Mouse (Mus musculus) granulocyte monocyte progenitor cell, adult 5-6 weeks (primary cell): ENCODE results near the gene Plcb1. TPM values are rescaled to one million over a fixed set of nuclear protein-coding genes. Genes with fewer than 3 reads are reported as not detected.

ENCODE experiments used
- ATAC-seq: replicated peaks from 2 replicates; pipeline ENCODE4 v1.8.0; 2016; ENCODE audit warnings: mild to moderate bottlenecking, moderate TSS enrichment, inconsistent platforms; ENCODE audit not compliant: poor library complexity, severe bottlenecking
- total RNA-seq, 2 experiments: library from RNA; stranded (forward) in 1 of 2; stranded (reverse) in 1 of 2; fragments of 200-712, 200-1000 nt in 1 of 2; fragments of >200 nt in 1 of 2; fragmentation: Nextera tagmentation in 1 of 2; gene quantifications; 2 replicates each; pipeline ENCODE4 v1.2.3; 2014 to 2017

Plcb1 gene
- total RNA-seq, 2 experiments from 2014 or later: 7.9 to 8.2 TPM

GRCm38 (mm10) chr2:134910882-134911281, 125.0 kb downstream of the Plcb1 start:
- ATAC-seq: no peak

- ATAC-seq: no peak
These were observed 125.5 kb downstream of the Plcb1 start for GRCm38 (mm10) chr2:134911360-134911759.

- no peak for ATAC-seq
These were observed 126.7 kb downstream of the Plcb1 start for GRCm38 (mm10) chr2:134912616-134913015.

- no peak for ATAC-seq
These were observed 127.7 kb downstream of the Plcb1 start for GRCm38 (mm10) chr2:134913542-134913941.

GRCm38 (mm10) chr2:134914091-134914550, 128.3 kb downstream of the Plcb1 start:
- ATAC-seq: no peak

GRCm38 (mm10) chr2:134915035-134915434, 129.2 kb downstream of the Plcb1 start:
- no peak for ATAC-seq

- no peak for ATAC-seq
These were observed 134.9 kb downstream of the Plcb1 start for GRCm38 (mm10) chr2:134920611-134921280.

GRCm38 (mm10) chr2:134922636-134923375, 136.9 kb downstream of the Plcb1 start:
- ATAC-seq: no peak

GRCm38 (mm10) chr2:134924143-134924655, 138.3 kb downstream of the Plcb1 start:
- ATAC-seq: no peak

- no peak for ATAC-seq
These were observed 140.4 kb downstream of the Plcb1 start for GRCm38 (mm10) chr2:134926266-134926665.

GRCm38 (mm10) chr2:134927072-134927471, 141.2 kb downstream of the Plcb1 start:
- ATAC-seq: no peak

GRCm38 (mm10) chr2:134929452-134929851, 143.6 kb downstream of the Plcb1 start:
- ATAC-seq: no peak

- no peak for ATAC-seq
These were observed 145.1 kb downstream of the Plcb1 start for GRCm38 (mm10) chr2:134930961-134931360.

GRCm38 (mm10) chr2:134931756-134932421, 146.0 kb downstream of the Plcb1 start:
- ATAC-seq: no peak

- ATAC-seq: no peak
These were observed 149.6 kb downstream of the Plcb1 start for GRCm38 (mm10) chr2:134935469-134935868.

- ATAC-seq: no peak
These were observed 150.2 kb downstream of the Plcb1 start for GRCm38 (mm10) chr2:134935970-134936649.

GRCm38 (mm10) chr2:134937666-134938065, 151.8 kb downstream of the Plcb1 start:
- ATAC-seq: no peak

GRCm38 (mm10) chr2:134942039-134942438, 156.2 kb downstream of the Plcb1 start:
- no peak for ATAC-seq

GRCm38 (mm10) chr2:134942919-134943318, 157.1 kb downstream of the Plcb1 start:
- no peak for ATAC-seq

- ATAC-seq: no peak
These were observed 160.5 kb downstream of the Plcb1 start for GRCm38 (mm10) chr2:134946331-134946730.
